Mouse (Mus musculus): ENCODE measurements around the gene Lmod2.

DNA sequence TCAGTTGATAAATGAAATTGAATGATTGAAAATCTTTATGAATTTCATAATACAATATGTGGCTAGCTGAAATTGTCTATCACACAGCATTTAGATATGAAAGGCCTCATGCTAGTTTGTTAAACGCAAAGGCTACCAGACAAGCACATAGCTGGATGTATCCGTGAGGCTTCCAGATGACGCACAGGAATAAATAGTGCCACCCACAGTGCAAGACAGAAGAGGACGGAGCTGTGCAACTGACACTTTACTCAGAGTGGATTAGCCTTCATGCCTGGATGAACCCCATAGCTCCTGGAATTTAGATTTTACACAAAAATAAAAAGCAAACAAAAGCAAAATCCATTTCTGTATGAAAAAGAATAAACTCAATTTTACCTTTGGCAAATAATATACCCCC lies 16.4 kb downstream of the Lmod2 start:
- TF ChIP-seq GATA1 (IDR thresholded peaks at IDR 0.05; ENCODE audit: borderline replicate concordance, low read length) = no peak
- no peak for TF ChIP-seq FLI1 (IDR thresholded peaks at IDR 0.05; ENCODE audit: low read length)
